ENCODE assay signal across 13 mouse cellular contexts in the genomic region with DNA sequence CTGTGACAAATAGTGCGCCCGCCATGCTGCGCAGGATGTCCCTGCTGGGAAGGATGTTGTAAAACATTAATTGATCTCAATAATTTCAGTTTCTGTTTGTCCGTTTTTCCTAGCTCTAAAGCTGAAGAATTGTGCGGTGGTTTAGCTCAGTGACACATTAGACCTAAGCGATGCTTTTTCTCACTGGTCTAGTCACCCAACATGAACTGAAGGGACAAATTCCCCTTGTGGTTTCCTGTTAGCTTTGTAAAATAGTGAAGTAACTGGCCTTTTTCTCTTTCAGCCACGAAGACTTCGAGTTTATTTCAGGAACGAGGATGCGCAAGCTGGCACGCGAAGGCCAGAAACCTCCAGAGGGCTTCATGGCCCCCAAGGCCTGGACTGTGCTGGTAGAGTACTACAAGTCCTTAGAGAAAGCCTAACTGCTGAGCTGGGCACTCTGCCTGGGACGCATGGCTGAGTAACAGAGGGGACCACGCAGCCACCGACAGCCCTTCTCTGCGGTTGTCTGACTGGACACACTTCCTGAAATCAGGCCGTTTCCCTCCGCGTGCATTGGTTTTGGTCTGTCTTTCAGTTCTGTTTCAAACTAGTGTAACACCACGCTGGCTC.
DNase-seq lines count a peak whose midpoint lies in the region; ATAC-seq and TF ChIP-seq lines count a peak whose summit lies in the region.
"Had no signal": no experiment of that assay in that cellular context is flagged by ENCODE, and none has a peak within 500 bp of the region (broad histone marks: within the 10 kb centered on the region; RNA-seq: fewer than 3 reads in every experiment).

No protein-coding gene starts in this region.

- H3K4me1 ChIP-seq in cortical plate, adult 2 months (ENCODE audit: control insufficient read depth, insufficient read depth, low read length): peaks cover 1% of the 10 kb centered on the region; the same call in 1 of the 2 replicates
- H3K4me1 ChIP-seq in lung, postnatal 0 days (ENCODE audit: insufficient read depth, low read depth, low read length): no peaks in the 10 kb centered on the region
- peaks cover 2% of the 10 kb centered on the region; the same call in 1 of the 2 replicates for H3K4me1 ChIP-seq in small intestine, adult 2 months (ENCODE audit: control insufficient read depth, insufficient read depth, insufficient read length, low read length)
- H3K4me1 ChIP-seq in midbrain, embryonic 16.5 days (ENCODE audit: control insufficient read depth, insufficient read depth, low read length): peaks cover under 1% of the 10 kb centered on the region; the same call in 1 of the 2 replicates
- H3K4me1 ChIP-seq in forebrain, embryonic 12.5 days: peaks cover 8% of the 10 kb centered on the region
- H3K4me1 ChIP-seq: embryonic facial prominence, embryonic 15.5 days; liver, embryonic 15.5 days had no signal

- no peak overlapping the region for H3K9ac ChIP-seq in lung, postnatal 0 days (replicated peaks; ENCODE audit: low read depth)
- no peak overlapping the region for H3K9ac ChIP-seq in midbrain, embryonic 16.5 days (ENCODE audit: low read depth, low read length)
- H3K9ac ChIP-seq in forebrain, embryonic 12.5 days: no peak overlapping the region
- H3K9ac ChIP-seq: embryonic facial prominence, embryonic 15.5 days; hindbrain, embryonic 12.5 days; liver, embryonic 15.5 days had no signal

- peak; percentile 26; the same call in 1 of the 2 replicates for ATAC-seq in lung, postnatal 0 days
- ATAC-seq in midbrain, embryonic 16.5 days: no peak
- no peak for ATAC-seq in forebrain, embryonic 12.5 days (ENCODE audit: low FRiP score)

- H3K27me3 ChIP-seq in lung, postnatal 0 days (replicated peaks; ENCODE audit: insufficient read depth, low read length): no peaks in the 10 kb centered on the region
- H3K27me3 ChIP-seq in small intestine, adult 2 months (ENCODE audit: control insufficient read depth, insufficient read depth, low read length): no peaks in the 10 kb centered on the region
- H3K27me3 ChIP-seq in midbrain, embryonic 16.5 days (ENCODE audit: control insufficient read depth, insufficient read depth, low read depth, low read length): no peaks in the 10 kb centered on the region
- no peaks in the 10 kb centered on the region for H3K27me3 ChIP-seq in forebrain, embryonic 12.5 days
- H3K27me3 ChIP-seq: embryonic facial prominence, embryonic 15.5 days; hindbrain, embryonic 12.5 days; liver, embryonic 15.5 days had no signal

- H3K4me2 ChIP-seq in lung, postnatal 0 days (replicated peaks; ENCODE audit: low read depth, low read length): no peak overlapping the region
- H3K4me2 ChIP-seq in midbrain, embryonic 16.5 days (ENCODE audit: low read length): no peak overlapping the region
- H3K4me2 ChIP-seq in forebrain, embryonic 12.5 days: no peak overlapping the region
- H3K4me2 ChIP-seq: embryonic facial prominence, embryonic 15.5 days; hindbrain, embryonic 12.5 days; liver, embryonic 15.5 days had no signal

- TF ChIP-seq CTCF in cortical plate, adult 2 months (IDR thresholded peaks at IDR 0.05; ENCODE audit: extremely low read depth, insufficient read depth, low read length): no peak
- TF ChIP-seq CTCF in lung, postnatal 0 days (IDR thresholded peaks at IDR 0.05): no peak
- TF ChIP-seq CTCF in small intestine, adult 2 months (IDR thresholded peaks at IDR 0.05; ENCODE audit: extremely low read depth, insufficient read length, insufficient replicate concordance, low read depth, low read length): no peak

- 88% methylated on average over 20 of the region's 20 CpGs for WGBS in lung, postnatal 0 days
- WGBS in small intestine, adult 2 months: 87% methylated on average over 20 of the region's 20 CpGs
- 93% methylated on average over 20 of the region's 20 CpGs for WGBS in midbrain, embryonic 16.5 days
- WGBS in forebrain, embryonic 12.5 days: 96% methylated on average over 20 of the region's 20 CpGs

- TF ChIP-seq POLR2A in cortical plate, adult 2 months (IDR thresholded peaks at IDR 0.05; ENCODE audit: extremely low read depth, insufficient read depth, low read length): no peak
- no peak for TF ChIP-seq POLR2A in small intestine, adult 2 months (IDR thresholded peaks at IDR 0.05; ENCODE audit: low read depth, low read length)

- H3K27ac ChIP-seq in cortical plate, adult 2 months (ENCODE audit: insufficient read depth, low read length): peak overlapping the region; percentile 75
- H3K27ac ChIP-seq in lung, postnatal 0 days (ENCODE audit: low read length): no peak overlapping the region
- H3K27ac ChIP-seq in small intestine, adult 2 months (ENCODE audit: insufficient read depth, low read depth, low read length): peak overlapping the region; percentile 61
- H3K27ac ChIP-seq in midbrain, embryonic 16.5 days (ENCODE audit: low read length): no peak overlapping the region
- no peak overlapping the region for H3K27ac ChIP-seq in forebrain, embryonic 12.5 days
- H3K27ac ChIP-seq: embryonic facial prominence, embryonic 15.5 days; hindbrain, embryonic 12.5 days; liver, embryonic 15.5 days had no signal

- no peak overlapping the region for H3K4me3 ChIP-seq in cortical plate, adult 2 months (ENCODE audit: insufficient read depth, low read length)
- H3K4me3 ChIP-seq in lung, postnatal 0 days (ENCODE audit: low read depth, low read length): no peak overlapping the region
- no peak overlapping the region for H3K4me3 ChIP-seq in small intestine, adult 2 months (ENCODE audit: low read depth, low read length)
- H3K4me3 ChIP-seq in midbrain, embryonic 16.5 days (ENCODE audit: low read depth, low read length): no peak overlapping the region
- H3K4me3 ChIP-seq in forebrain, embryonic 12.5 days (replicated peaks): no peak overlapping the region
- H3K4me3 ChIP-seq: embryonic facial prominence, embryonic 15.5 days; hindbrain, embryonic 12.5 days; liver, embryonic 15.5 days; myocyte had no signal

- no peak for TF ChIP-seq EP300 in lung, postnatal 0 days (IDR thresholded peaks at IDR 0.05)

- intact Hi-C loops in left cerebral cortex, postnatal 25 days (cut with DNase I): no loop called here

- no peaks in the 10 kb centered on the region for H3K9me3 ChIP-seq in lung, postnatal 0 days (ENCODE audit: low read length)
- H3K9me3 ChIP-seq in midbrain, embryonic 16.5 days (replicated peaks; ENCODE audit: control insufficient read depth, low read length, poor library complexity, severe bottlenecking): no peaks in the 10 kb centered on the region
- H3K9me3 ChIP-seq in forebrain, embryonic 12.5 days: no peaks in the 10 kb centered on the region
- H3K9me3 ChIP-seq: embryonic facial prominence, embryonic 15.5 days; hindbrain, embryonic 12.5 days; liver, embryonic 15.5 days had no signal

- peak; percentile 31 to 57 for DNase-seq in left cerebral cortex, postnatal 25 days (ENCODE audit: low spot score in 2 of 2)
- no peak for DNase-seq in left cerebral cortex, adult 11 months (ENCODE audit: low spot score)
- DNase-seq in lung, postnatal 0 days (ENCODE audit: low spot score): no peak
- DNase-seq: adrenal gland, postnatal 14 days; kidney, postnatal 14 days had no signal

- H3K36me3 ChIP-seq in lung, postnatal 0 days (ENCODE audit: insufficient read depth, low read length): 0 out of 2 replicates have a peak, but pooled peaks cover 7% of the 10 kb centered on the region
- peaks cover 15% of the 10 kb centered on the region for H3K36me3 ChIP-seq in small intestine, adult 2 months (ENCODE audit: control insufficient read depth, insufficient read depth, low read length)
- 0 out of 2 replicates have a peak, but pooled peaks cover 14% of the 10 kb centered on the region for H3K36me3 ChIP-seq in midbrain, embryonic 16.5 days (ENCODE audit: control insufficient read depth, insufficient read depth, low read length)
- peaks cover 16% of the 10 kb centered on the region for H3K36me3 ChIP-seq in forebrain, embryonic 12.5 days (replicated peaks)
- H3K36me3 ChIP-seq: liver, embryonic 15.5 days had no signal

Comparison
In these comparisons a context has a peak if more than half of its experiments do, and no peak if none do; other contexts are left out.
1. DNase-seq: peak in left cerebral cortex, postnatal 25 days (2 of 2); none in left cerebral cortex, adult 11 months (single experiment) and lung, postnatal 0 days (single experiment).
2. H3K27ac ChIP-seq: peak in cortical plate, adult 2 months (single experiment) and small intestine, adult 2 months (single experiment); none in lung, postnatal 0 days (single experiment), midbrain, embryonic 16.5 days (single experiment) and forebrain, embryonic 12.5 days (single experiment).